Mouse (Mus musculus) spleen, adult 2 months (tissue): ENCODE measurements around the gene Atxn10. TPM values are rescaled to one million over a fixed set of nuclear protein-coding genes. Genes with fewer than 3 reads are reported as not detected.
"Not testable (repeated sequence)": the region's sequence is repeated elsewhere in the genome, so short reads cannot be mapped to it uniquely, and the experiment has no call there.

ENCODE experiments used
- DNase-seq, 2 experiments: peaks; one replicate each; pipeline versions ENCODE4 v3.0.0 to v3.0.0-alpha.2; 2012 to 2021; ENCODE audit warnings: low spot score in 2 of 2, low read depth in 1 of 2
- H3K27ac ChIP-seq: fragments of 200-500 bp; 2 replicates; pipeline ENCODE4 v1.5.1; 2012; ENCODE audit warnings: low read length, inconsistent platforms; ENCODE audit not compliant: insufficient read depth
- H3K27me3 ChIP-seq: fragments of 200-500 bp; 2 replicates; pipeline ENCODE4 v1.6.1; 2012; ENCODE audit warnings: mild to moderate bottlenecking, moderate library complexity, low read length, inconsistent platforms; ENCODE audit not compliant: control insufficient read depth, insufficient read depth
- H3K36me3 ChIP-seq: fragments of 200-500 bp; 2 replicates; pipeline ENCODE4 v1.6.1; 2012; ENCODE audit warnings: mild to moderate bottlenecking, low read length, inconsistent platforms; ENCODE audit not compliant: control insufficient read depth, insufficient read depth
- H3K4me1 ChIP-seq: fragments of 200-500 bp; 2 replicates; pipeline ENCODE4 v1.6.1; 2011; ENCODE audit warnings: inconsistent platforms; ENCODE audit not compliant: control insufficient read depth, insufficient read depth, insufficient read length
- H3K4me3 ChIP-seq: fragments of 200-500 bp; 2 replicates; pipeline ENCODE4 v1.5.1; 2011; ENCODE audit warnings: mild to moderate bottlenecking, inconsistent platforms; ENCODE audit not compliant: insufficient read depth, insufficient read length; ENCODE audit errors: extremely low read depth
- CTCF ChIP-seq: fragments of 200-500 bp; IDR thresholded peaks from 2 replicates; pipeline ENCODE4 v1.5.1; 2011; ENCODE audit warnings: mild to moderate bottlenecking, inconsistent platforms; ENCODE audit not compliant: insufficient read depth, insufficient read length, insufficient replicate concordance; ENCODE audit errors: extremely low read depth
- POLR2A ChIP-seq: fragments of 200-500 bp; IDR thresholded peaks from 2 replicates; pipeline ENCODE4 v1.6.1; 2011; ENCODE audit warnings: low read depth, low read length, inconsistent platforms
- WGBS: fragments of 180-500 bp; shearing (Covaris S2); methylation state at CpG from one replicate; pipeline ENCODE4 v1.1.7; 2018; 5-methylcytosine and 5-hydroxymethylcytosine counted together
- polyA plus RNA-seq: library from polyadenylated mRNA; depleted of rRNA; stranded (reverse); fragments of >200 nt; gene quantifications from 2 replicates; pipeline ENCODE4 v1.2.3, GENCODE M21; 2012

Atxn10 gene
- polyA plus RNA-seq, 1 experiment, result 35.7 TPM

DNA sequence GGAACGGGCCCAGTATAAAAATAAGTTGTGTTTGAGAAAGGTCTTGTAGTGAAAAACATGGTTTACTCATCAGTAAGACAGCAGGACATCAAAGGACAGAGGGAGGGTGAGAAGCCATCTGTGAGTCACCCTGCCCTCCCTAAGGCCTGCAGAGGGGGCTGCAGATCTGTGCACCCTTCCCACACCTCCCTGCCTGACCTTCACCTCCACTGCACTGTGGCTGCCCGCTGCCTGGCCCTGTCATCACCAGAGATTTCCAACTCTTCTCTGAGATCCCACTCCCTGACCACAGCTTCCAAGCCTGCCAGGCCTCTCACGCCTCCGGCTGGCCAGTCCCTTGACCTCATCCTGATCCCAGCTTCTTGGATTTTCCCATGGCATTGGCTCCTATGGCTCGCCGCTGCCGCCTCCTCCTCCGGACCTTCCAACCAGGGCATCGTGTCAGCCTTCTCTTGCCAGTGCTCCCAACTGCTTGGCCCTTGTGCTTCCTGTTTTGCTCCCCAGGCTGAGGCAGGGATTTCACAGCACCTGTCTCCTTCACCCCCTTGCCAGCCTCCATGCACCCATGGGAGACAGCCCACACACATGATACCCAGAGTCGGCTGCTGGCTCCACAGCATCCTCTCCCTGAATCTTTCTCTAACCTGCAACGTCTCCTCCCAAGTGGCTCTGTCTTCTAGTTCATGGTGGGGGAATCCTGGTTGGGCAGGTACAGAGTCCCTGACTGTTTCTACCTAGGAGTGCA lies 15.9 kb upstream of the Atxn10 start:
- WGBS, result 83% methylated on average over 11 of the region's 11 CpGs
- Histone ChIP-seq H3K4me1 (no peaks in the 10 kb centered on the region), H3K27me3 (no peaks in the 10 kb centered on the region), H3K36me3 (no peaks in the 10 kb centered on the region), H3K4me3 (no peak overlapping the region), H3K27ac (no peak overlapping the region)
- DNase-seq, result no peak
- TF ChIP-seq POLR2A, result no peak
- no peak for TF ChIP-seq CTCF

DNA sequence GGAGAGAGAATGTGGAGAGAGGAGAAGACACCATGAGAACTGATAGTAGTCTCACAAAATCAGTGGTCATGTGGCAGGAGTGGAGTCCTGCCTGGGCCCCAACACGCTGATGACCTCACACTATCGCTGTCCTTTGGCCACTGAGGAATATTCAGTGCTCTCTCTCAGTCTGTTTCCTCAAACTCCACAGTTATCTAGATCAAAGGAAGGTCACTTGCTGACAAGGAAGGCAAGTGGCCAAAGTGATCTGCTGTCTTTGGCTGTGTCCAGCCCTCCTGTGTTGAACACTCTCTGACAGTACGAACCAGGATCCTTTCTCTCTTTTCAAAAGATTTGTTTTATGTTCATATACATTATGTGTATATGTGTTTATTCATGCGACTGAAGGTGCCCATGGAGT lies 12.8 kb upstream of the Atxn10 start:
- no peak overlapping the region for H3K4me3 ChIP-seq
- 87% methylated on average over 4 of the region's 4 CpGs for WGBS
- no peak for DNase-seq
- H3K27ac ChIP-seq, result no peak overlapping the region
- TF ChIP-seq CTCF (no peak), POLR2A (no peak)
- no peaks in the 10 kb centered on the region for H3K36me3 ChIP-seq
- H3K4me1 ChIP-seq, result no peaks in the 10 kb centered on the region
- H3K27me3 ChIP-seq, result no peaks in the 10 kb centered on the region

DNA sequence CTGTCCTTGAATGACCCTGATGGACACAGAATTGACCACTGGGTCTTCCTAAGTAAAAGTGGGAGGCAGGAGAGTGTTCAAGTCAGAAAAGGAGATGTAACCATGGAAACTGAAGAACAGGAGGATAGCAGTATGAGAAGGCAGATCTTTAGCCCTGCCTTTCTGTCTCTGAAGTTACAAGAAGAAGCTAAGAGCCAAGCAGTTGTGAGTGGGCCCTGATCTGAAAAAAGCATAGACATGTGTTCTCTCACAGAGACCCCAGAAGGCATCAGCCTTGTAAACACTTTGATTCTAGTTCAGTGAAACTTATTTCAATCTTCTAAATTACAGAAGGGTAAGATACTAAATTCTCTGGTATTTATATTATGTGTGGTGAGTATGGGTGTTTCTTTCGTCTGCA lies 11.6 kb upstream of the Atxn10 start:
- Histone ChIP-seq H3K4me3 (no peak overlapping the region), H3K4me1 (no peaks in the 10 kb centered on the region), H3K36me3 (no peaks in the 10 kb centered on the region), H3K27ac (no peak overlapping the region), H3K27me3 (no peaks in the 10 kb centered on the region)
- WGBS, result 90% methylated on average over 1 of the region's 1 CpGs
- TF ChIP-seq POLR2A (no peak), CTCF (no peak)
- no peak for DNase-seq

DNA sequence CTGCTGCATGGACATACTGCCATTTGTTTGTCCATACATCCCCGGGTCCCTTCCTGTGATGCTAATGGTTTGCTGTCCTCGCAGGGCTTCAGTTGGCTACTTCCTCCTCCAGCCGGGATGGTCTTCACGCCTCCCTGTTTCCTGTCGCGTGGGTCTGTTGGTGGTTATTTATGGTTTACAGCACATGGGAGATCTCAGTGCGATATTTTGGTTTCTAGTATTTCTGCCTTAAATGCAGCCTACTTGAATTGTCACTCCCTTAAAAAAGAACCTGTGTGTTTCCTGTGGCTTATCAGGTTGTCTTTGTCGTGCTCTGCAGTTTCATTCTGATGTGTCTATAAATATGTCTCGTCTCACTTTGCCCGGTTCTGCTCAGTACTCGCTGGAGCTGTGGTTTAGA lies 8.2 kb upstream of the Atxn10 start:
- H3K27ac ChIP-seq, result no peak overlapping the region
- DNase-seq, result no peak

DNA sequence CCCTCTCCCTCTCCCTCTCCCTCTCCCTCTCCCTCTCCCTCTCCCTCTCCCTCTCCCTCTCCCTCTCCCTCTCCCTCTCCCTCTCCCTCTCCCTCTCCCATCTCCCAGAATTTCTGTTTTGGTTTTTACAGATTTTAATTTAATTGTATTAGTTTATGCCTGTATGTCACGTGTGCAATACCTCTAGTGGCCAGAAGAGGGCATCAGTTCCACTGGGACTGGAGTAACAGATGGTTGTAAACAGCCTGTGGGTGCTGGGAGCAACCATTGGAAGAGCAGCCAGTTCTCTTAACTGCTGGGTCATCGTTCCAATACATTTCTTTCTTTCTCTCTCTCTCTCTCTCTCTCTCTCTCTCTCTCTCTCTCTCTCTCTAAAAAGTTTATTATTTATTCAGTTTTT lies 7.6 kb upstream of the Atxn10 start:
- DNase-seq, H3K27ac ChIP-seq, H3K4me1 ChIP-seq, H3K36me3 ChIP-seq, H3K27me3 ChIP-seq, H3K4me3 ChIP-seq: not testable (repeated sequence)
- WGBS, result 81% methylated on average over 2 of the region's 2 CpGs
- peak; percentile 10; the same call in 1 of the 2 replicates for TF ChIP-seq CTCF

More for the DNA sequence above, 8.2 kb upstream of the Atxn10 start:
- TF ChIP-seq CTCF (no peak), POLR2A (no peak)
- no peaks in the 10 kb centered on the region for H3K27me3 ChIP-seq
- no peaks in the 10 kb centered on the region for H3K4me1 ChIP-seq
- H3K36me3 ChIP-seq, result no peaks in the 10 kb centered on the region
- 4% methylated on average over 11 of the region's 11 CpGs for WGBS
- H3K4me3 ChIP-seq, result no peak overlapping the region

DNA sequence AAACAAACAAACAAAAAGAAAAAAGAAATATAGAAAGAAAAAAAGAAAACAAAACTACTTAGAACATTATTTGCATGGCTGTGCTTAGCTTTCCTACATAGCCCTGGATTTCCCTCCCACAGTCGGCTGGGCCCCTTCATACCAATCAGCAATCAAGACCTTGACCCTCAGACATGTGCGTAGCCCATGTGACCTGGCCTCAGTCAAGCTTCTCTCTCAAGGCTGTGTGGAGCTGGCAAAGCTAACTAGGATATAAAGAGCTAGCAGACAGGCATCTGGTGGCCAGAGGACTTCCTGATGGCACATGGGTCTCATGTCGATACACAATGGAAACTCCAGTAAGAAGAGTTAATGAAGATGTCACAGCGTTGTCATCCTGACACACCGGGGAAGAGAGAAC lies 6.9 kb upstream of the Atxn10 start:
- H3K36me3 ChIP-seq, result no peaks in the 10 kb centered on the region
- WGBS, result 93% methylated on average over 5 of the region's 5 CpGs
- no peaks in the 10 kb centered on the region for H3K4me1 ChIP-seq
- no peak for DNase-seq
- no peaks in the 10 kb centered on the region for H3K27me3 ChIP-seq
- no peak overlapping the region for H3K27ac ChIP-seq
- TF ChIP-seq CTCF (no peak), POLR2A (no peak)
- no peak overlapping the region for H3K4me3 ChIP-seq

DNA sequence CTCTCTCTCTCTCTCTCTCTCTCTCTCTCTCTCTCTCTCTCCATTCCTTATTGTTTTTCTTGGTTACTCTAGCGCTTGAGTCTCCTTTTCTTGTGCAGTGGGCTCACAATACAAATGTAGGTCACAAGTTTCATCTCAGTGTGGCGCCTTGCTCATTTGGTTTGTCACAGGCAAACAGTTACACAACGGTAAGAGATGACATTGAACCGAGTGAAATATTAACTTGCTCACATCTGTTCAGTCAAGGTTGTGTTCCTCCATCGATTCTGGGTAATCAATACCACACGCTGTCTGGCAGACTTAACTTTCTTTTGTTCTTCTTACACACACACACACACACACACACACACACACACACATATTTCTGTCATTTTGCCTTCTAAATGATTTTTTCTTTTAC lies 6.0 kb upstream of the Atxn10 start:
- Histone ChIP-seq H3K27ac (no peak overlapping the region), H3K4me3 (no peak overlapping the region)

DNA sequence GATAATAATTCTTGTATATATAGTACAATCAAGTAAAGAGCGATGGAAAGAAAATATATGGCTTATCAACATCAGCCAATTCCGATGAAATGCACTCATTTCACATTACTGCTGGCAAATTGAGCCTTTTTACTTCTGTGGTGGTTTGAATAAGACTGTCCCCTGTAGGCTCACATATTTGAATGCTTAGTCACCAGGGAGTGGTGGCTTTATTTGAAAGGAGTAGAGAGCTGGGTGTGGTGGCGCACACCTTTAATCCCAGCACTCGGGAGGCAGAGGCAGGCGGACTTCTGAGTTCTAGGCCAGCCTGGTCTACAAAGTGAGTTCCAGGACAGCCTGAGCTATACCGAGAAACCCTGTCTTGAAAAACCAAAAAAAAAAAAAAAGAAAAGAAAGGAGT lies 2.5 kb upstream of the Atxn10 start:
- H3K4me1 ChIP-seq, H3K27me3 ChIP-seq, H3K4me3 ChIP-seq, H3K36me3 ChIP-seq, DNase-seq, H3K27ac ChIP-seq: not testable (repeated sequence)
- WGBS, result 84% methylated on average over 6 of the region's 6 CpGs

More for the DNA sequence above, 6.0 kb upstream of the Atxn10 start:
- 89% methylated on average over 6 of the region's 6 CpGs for WGBS
- no peaks in the 10 kb centered on the region for H3K27me3 ChIP-seq
- TF ChIP-seq POLR2A (no peak), CTCF (no peak)
- no peaks in the 10 kb centered on the region for H3K4me1 ChIP-seq
- no peaks in the 10 kb centered on the region for H3K36me3 ChIP-seq
- no peak for DNase-seq
